Mouse (Mus musculus) embryonic facial prominence, embryonic 11.5 days (tissue): ENCODE results near the gene Lnx2. TPM values are rescaled to one million over a fixed set of nuclear protein-coding genes. Genes with fewer than 3 reads are reported as not detected.

ENCODE experiments used
- ATAC-seq: fragments of 200-750 bp; cut with Nextera tagmentation; replicated peaks from 2 replicates; pipeline ENCODE4 v1.8.0; 2017; ENCODE audit warnings: low read depth; ENCODE audit not compliant: insufficient number of reproducible peaks, low FRiP score, low TSS enrichment
- DNase-seq: peaks from one replicate; pipeline ENCODE4 v3.0.0-alpha.2; 2015; ENCODE audit warnings: low spot score
- H3K27ac ChIP-seq: fragments of 300-500 bp; sonication (generic); replicated peaks from 2 replicates; pipeline ENCODE4 v1.5.1; 2014; ENCODE audit warnings: mild to moderate bottlenecking, low read depth, low read length, control low read depth
- H3K27me3 ChIP-seq: fragments of 300-500 bp; sonication (generic); 2 replicates; pipeline ENCODE4 v1.6.1; 2014; ENCODE audit warnings: mild to moderate bottlenecking, low read length, moderate library complexity, mixed read lengths; ENCODE audit not compliant: control insufficient read depth, insufficient read depth
- H3K36me3 ChIP-seq: fragments of 300-500 bp; sonication (generic); replicated peaks from 2 replicates; pipeline ENCODE4 v1.6.1; 2014; ENCODE audit warnings: low read depth, mild to moderate bottlenecking, low read length, moderate library complexity, mixed read lengths; ENCODE audit not compliant: control insufficient read depth, insufficient read depth
- H3K4me1 ChIP-seq: fragments of 300-500 bp; sonication (generic); 2 replicates; pipeline ENCODE4 v1.6.1; 2014; ENCODE audit warnings: low read length, mixed read lengths; ENCODE audit not compliant: control insufficient read depth, insufficient read depth
- H3K4me2 ChIP-seq: fragments of 300-500 bp; sonication (generic); 2 replicates; pipeline ENCODE4 v1.6.1; 2014; ENCODE audit warnings: low read depth, mild to moderate bottlenecking, control low read depth, low read length, moderate library complexity
- H3K4me3 ChIP-seq: fragments of 300-500 bp; sonication (generic); 2 replicates; pipeline ENCODE4 v1.5.1; 2014; ENCODE audit warnings: low read depth, low read length, control low read depth
- H3K9ac ChIP-seq: fragments of 300-500 bp; sonication (generic); replicated peaks from 2 replicates; pipeline ENCODE4 v1.6.1; 2014; ENCODE audit warnings: mild to moderate bottlenecking, control low read depth, low read length
- H3K9me3 ChIP-seq: fragments of 300-500 bp; sonication (generic); replicated peaks from 2 replicates; pipeline ENCODE4 v1.6.1; 2016; ENCODE audit warnings: mild to moderate bottlenecking, low read length, inconsistent platforms, mixed read lengths; ENCODE audit not compliant: control insufficient read depth
- WGBS: fragments of 180-500 bp; shearing (Covaris S2); extraction: QIAGEN DNeasy Blood & Tissue Kit; methylation state at CpG from one replicate; pipeline ENCODE4 v1.1.7; 2014; 5-methylcytosine and 5-hydroxymethylcytosine counted together
- polyA plus RNA-seq: library from polyadenylated mRNA; unstranded; fragments of >200 nt; fragmentation: Nextera tagmentation; extraction: Ambion mirVana; gene quantifications from 2 replicates; pipeline ENCODE4 v1.2.1, GENCODE M21; 2014

Lnx2 gene
- polyA plus RNA-seq, 1 experiment from 2014 or later = 11.3 TPM

- Histone ChIP-seq H3K4me2 (no peak overlapping the region), H3K9me3 (no peaks in the 10 kb centered on the region), H3K36me3 (no peaks in the 10 kb centered on the region), H3K4me1 (no peaks in the 10 kb centered on the region; the same call in 1 of the 2 replicates), H3K4me3 (no peak overlapping the region), H3K9ac (no peak overlapping the region), H3K27ac (no peak overlapping the region), H3K27me3 (no peaks in the 10 kb centered on the region)
- ATAC-seq (no peak), DNase-seq (no peak)
- 87% methylated on average over 6 of the region's 6 CpGs for WGBS
Measured at GRCm38 (mm10) chr5:147054328-147054727, 22.1 kb downstream of the Lnx2 start.

DNA sequence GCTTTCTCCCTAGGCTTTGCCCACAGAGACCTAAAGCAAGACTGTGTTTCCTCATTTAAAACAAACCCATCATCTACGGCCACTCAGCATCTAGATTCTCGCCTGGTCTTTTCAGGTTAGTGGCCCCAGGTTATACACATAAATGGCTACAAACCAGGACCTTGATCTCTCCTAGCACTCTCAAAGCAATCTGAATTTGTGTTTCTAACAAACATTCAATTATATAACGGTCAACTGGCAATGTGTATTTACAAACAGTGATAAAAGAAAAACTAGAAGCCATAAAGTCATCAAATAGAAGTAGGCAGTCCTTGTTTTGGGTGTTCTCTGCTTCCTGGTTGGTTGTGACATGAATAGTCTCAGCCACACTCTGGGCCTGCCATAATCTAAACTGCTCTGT, 22.9 kb downstream of the Lnx2 start:
- no peak for ATAC-seq
- DNase-seq = no peak
- 86% methylated on average over 3 of the region's 3 CpGs for WGBS
- H3K4me1 ChIP-seq = no peaks in the 10 kb centered on the region; the same call in 1 of the 2 replicates
- H3K4me2 ChIP-seq = no peak overlapping the region
- no peak overlapping the region for H3K9ac ChIP-seq
- H3K36me3 ChIP-seq = no peaks in the 10 kb centered on the region
- no peak overlapping the region for H3K4me3 ChIP-seq
- H3K27ac ChIP-seq = no peak overlapping the region
- no peaks in the 10 kb centered on the region for H3K9me3 ChIP-seq
- H3K27me3 ChIP-seq = no peaks in the 10 kb centered on the region

- WGBS = 85% methylated on average over 6 of the region's 6 CpGs
- Histone ChIP-seq H3K9me3 (no peaks in the 10 kb centered on the region), H3K27ac (no peak overlapping the region), H3K36me3 (no peaks in the 10 kb centered on the region), H3K4me1 (no peaks in the 10 kb centered on the region; the same call in 1 of the 2 replicates), H3K4me3 (no peak overlapping the region), H3K27me3 (no peaks in the 10 kb centered on the region), H3K4me2 (no peak overlapping the region), H3K9ac (no peak overlapping the region)
- ATAC-seq = no peak
- no peak for DNase-seq
Measured at GRCm38 (mm10) chr5:147053071-147053470, 23.3 kb downstream of the Lnx2 start.

- Histone ChIP-seq H3K27me3 (no peaks in the 10 kb centered on the region), H3K4me3 (no peak overlapping the region), H3K36me3 (no peaks in the 10 kb centered on the region), H3K27ac (no peak overlapping the region), H3K9me3 (no peaks in the 10 kb centered on the region), H3K4me2 (no peak overlapping the region), H3K9ac (no peak overlapping the region), H3K4me1 (no peaks in the 10 kb centered on the region; the same call in 1 of the 2 replicates)
- ATAC-seq (no peak; the same call in 1 of the 2 replicates), DNase-seq (no peak)
- 74% methylated on average over 4 of the region's 4 CpGs for WGBS
Measured at GRCm38 (mm10) chr5:147052309-147052558, 24.2 kb downstream of the Lnx2 start.

DNA sequence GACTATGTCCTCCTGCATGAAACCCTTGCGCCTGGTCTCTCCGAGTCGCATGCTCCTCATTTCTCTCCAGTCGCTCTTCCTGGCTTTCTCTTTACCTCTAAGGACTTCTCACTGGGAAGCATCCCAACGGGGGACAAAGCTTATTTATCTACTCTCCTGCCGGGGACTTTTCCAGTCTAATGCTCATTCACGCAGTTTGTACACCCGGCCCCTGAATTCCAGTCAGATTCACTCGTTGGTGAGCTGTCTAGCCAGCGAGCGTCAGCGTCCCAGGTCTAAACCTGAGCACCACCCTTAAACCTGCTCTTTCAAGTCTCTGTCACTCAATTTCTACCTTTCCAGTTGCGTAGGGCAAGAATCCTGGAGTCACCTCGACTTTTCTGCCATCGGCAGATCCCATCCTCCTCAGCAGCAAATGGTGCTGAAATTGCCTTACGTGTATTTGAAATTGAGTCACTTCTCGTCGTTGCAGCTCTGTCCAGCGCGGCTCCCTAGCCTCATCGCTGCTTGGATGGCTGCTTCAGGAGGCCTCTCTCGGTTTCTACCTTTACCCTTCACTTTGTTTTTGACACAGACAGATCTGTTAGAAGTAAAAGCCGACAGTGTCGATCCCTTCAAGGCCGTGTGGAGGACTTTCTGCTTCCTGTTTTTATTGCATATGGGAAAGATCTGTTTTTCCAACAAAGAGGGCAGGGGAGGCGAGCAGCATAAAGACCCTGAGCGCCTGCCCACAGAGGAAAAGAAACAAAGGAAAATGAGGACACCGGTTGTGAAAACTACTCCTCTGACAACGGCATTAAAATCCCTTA, 24.7 kb downstream of the Lnx2 start:
- Histone ChIP-seq H3K9me3 (no peaks in the 10 kb centered on the region), H3K36me3 (no peaks in the 10 kb centered on the region), H3K4me3 (no peak overlapping the region), H3K27ac (no peak overlapping the region), H3K27me3 (no peaks in the 10 kb centered on the region), H3K4me2 (no peak overlapping the region), H3K4me1 (no peaks in the 10 kb centered on the region; the same call in 1 of the 2 replicates), H3K9ac (no peak overlapping the region)
- ATAC-seq (no peak), DNase-seq (no peak)
- 60% methylated on average over 29 of the region's 29 CpGs for WGBS

DNA sequence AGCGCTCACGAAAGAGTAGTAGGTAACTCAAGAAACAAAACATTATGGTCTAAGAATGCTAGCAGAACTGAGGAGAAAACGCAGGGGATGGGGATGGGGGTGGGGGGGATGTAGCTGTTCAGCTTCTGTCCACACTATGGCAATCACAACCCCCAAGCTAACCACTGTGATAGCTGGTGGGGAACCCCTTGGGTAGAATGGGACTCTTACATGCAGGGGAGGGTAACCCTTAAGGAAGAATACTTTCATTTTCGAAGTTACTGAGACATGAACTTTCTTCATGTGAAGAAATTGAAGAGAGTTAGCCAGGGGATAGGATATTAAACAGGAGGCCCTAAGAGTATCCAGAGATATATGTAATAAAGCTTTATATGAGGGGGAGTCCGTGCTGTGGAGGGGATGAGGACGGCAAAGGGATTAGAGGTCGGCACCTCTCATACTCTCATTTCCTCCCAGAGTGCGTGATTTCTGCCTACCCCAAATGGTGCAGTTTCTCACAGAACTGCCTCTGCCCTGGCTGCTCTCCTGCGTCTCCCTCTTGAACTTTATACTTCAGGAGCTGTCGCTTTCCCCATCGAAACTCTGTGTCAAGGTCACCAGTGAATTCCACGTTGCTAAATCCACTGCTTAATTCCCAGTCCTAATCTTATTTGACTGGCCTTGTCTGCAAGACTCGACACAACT, 25.4 kb downstream of the Lnx2 start:
- no peak overlapping the region for H3K4me2 ChIP-seq
- DNase-seq (no peak), ATAC-seq (no peak)
- 69% methylated on average over 13 of the region's 13 CpGs for WGBS
- no peaks in the 10 kb centered on the region for H3K36me3 ChIP-seq
- H3K4me3 ChIP-seq = no peak overlapping the region
- no peaks in the 10 kb centered on the region for H3K27me3 ChIP-seq
- H3K9ac ChIP-seq = no peak overlapping the region
- no peaks in the 10 kb centered on the region; the same call in 1 of the 2 replicates for H3K4me1 ChIP-seq
- H3K9me3 ChIP-seq = no peaks in the 10 kb centered on the region
- H3K27ac ChIP-seq = no peak overlapping the region

GRCm38 (mm10) chr5:147049544-147050209, 26.7 kb downstream of the Lnx2 start:
- ATAC-seq = no peak

DNA sequence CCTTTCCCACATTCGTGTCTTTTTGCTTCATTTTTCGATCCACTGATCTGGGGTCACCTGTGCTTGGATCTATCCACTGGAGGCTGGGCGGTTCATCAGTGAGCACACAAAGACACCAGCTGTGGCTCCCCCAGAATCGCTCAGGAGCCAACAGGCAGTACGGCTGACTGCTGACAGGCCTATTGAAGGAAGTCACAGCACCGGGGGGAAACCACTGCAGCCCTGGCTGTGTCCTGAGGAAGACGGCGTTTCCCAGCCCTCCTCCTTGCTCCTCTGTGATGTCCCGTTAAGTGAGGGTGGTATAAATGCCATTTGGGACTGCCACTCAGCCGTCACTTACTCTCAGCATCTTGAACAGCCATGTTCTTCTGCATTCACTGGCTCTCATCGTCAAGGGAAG, 30.5 kb downstream of the Lnx2 start:
- no peaks in the 10 kb centered on the region for H3K36me3 ChIP-seq
- ATAC-seq (no peak), DNase-seq (no peak)
- no peaks in the 10 kb centered on the region for H3K4me1 ChIP-seq
- no peaks in the 10 kb centered on the region for H3K9me3 ChIP-seq
- 74% methylated on average over 11 of the region's 11 CpGs for WGBS
- no peak overlapping the region for H3K4me2 ChIP-seq
- no peak overlapping the region for H3K9ac ChIP-seq
- no peak overlapping the region for H3K4me3 ChIP-seq
- H3K27me3 ChIP-seq = no peaks in the 10 kb centered on the region
- no peak overlapping the region for H3K27ac ChIP-seq

More at GRCm38 (mm10) chr5:147049544-147050209, 26.7 kb downstream of the Lnx2 start:
- H3K27me3 ChIP-seq = no peaks in the 10 kb centered on the region
- no peaks in the 10 kb centered on the region for H3K36me3 ChIP-seq
- H3K9me3 ChIP-seq = no peaks in the 10 kb centered on the region
- H3K27ac ChIP-seq = no peak overlapping the region
- 84% methylated on average over 19 of the region's 19 CpGs for WGBS
- no peak for DNase-seq
- H3K4me1 ChIP-seq = no peaks in the 10 kb centered on the region
- no peak overlapping the region for H3K9ac ChIP-seq
- no peak overlapping the region for H3K4me3 ChIP-seq
- H3K4me2 ChIP-seq = no peak overlapping the region
